7 mouse cellular contexts compared by ENCODE assay signal in genomic region chr17:10840731-10841201, GRCm38 (mm10). TPM values are rescaled to one million over a fixed set of nuclear protein-coding genes. Genes with fewer than 3 reads are reported as not detected.
DNase-seq lines count a peak whose midpoint lies in the region; ATAC-seq lines count a peak whose summit lies in the region.

No protein-coding gene starts in this region.

- 2% methylated on average over 20 of the region's 20 CpGs for WGBS in intestine, embryonic 15.5 days

- H3K9ac ChIP-seq in intestine, embryonic 15.5 days, result peak overlapping the region; percentile 71

- ATAC-seq in intestine, embryonic 15.5 days, result peak; percentile 67
- ATAC-seq in megakaryocyte progenitor cell, adult 5-6 weeks (replicated peaks; ENCODE audit: poor library complexity), result peak; percentile 69

- no peaks in the 10 kb centered on the region for H3K27me3 ChIP-seq in intestine, embryonic 15.5 days (replicated peaks)

- no peaks in the 10 kb centered on the region for H3K36me3 ChIP-seq in intestine, embryonic 15.5 days

- no peaks in the 10 kb centered on the region for H3K4me1 ChIP-seq in intestine, embryonic 15.5 days (replicated peaks)

- peak overlapping the region; percentile 72 for H3K4me3 ChIP-seq in intestine, embryonic 15.5 days (replicated peaks)

- no peak overlapping the region for H3K27ac ChIP-seq in intestine, embryonic 15.5 days

- H3K9me3 ChIP-seq in intestine, embryonic 15.5 days, result no peaks in the 10 kb centered on the region

- H3K4me2 ChIP-seq in intestine, embryonic 15.5 days (replicated peaks), result peak overlapping the region; percentile 88

- peak; percentile 68 for DNase-seq in adrenal gland, adult 2 months
- peak; percentile 63 for DNase-seq in embryo, embryonic 9.5 days (ENCODE audit: extremely low spot score)
- peak; percentile 17 to 32 for DNase-seq in gastrocnemius, postnatal 4 days (ENCODE audit: low spot score in 2 of 2)
- peak; percentile 53 to 84 for DNase-seq in left cerebral cortex, postnatal 14 days (ENCODE audit: low spot score in 2 of 2)
- DNase-seq in right cerebral cortex, adult 2 months (ENCODE audit: low spot score in 2 of 2), result peak; percentile 51 to 66

- intact Hi-C loops in left cerebral cortex, postnatal 14 days (cut with DNase I), result no loop called here

RNA-seq across cellular contexts. Expression of gene Prkn, which starts 0.6 kb away (rescaled TPM):
- 1 to 10 TPM; 6.3 to 8.8 TPM for total RNA-seq in adrenal gland, adult 2 months (2021)
- polyA plus RNA-seq in adrenal gland, adult 2 months (2012; rRNA removed), result 3.2 and 4.8 TPM in 2 replicates
- total RNA-seq in gastrocnemius, postnatal 4 days (2021), result 10 to 100 TPM; 16.9 to 17.7 TPM
- 1.2 and 1.5 TPM in 2 replicates for polyA plus RNA-seq in intestine, embryonic 15.5 days (2015; fragmentation: Nextera tagmentation; extraction: Ambion mirVana)
- 10 to 100 TPM; 16.3 to 16.7 TPM for total RNA-seq in left cerebral cortex, postnatal 14 days (2021)
- total RNA-seq in megakaryocyte progenitor cell, adult 5-6 weeks (2015), result 0.57 and 0.73 TPM in 2 replicates
- total RNA-seq in megakaryocyte progenitor cell, adult 5-6 weeks (2017), result 0.25 and 1.1 TPM in 2 replicates

RNA-seq across cellular contexts. Expression of gene Pacrg, which starts 0.7 kb away (rescaled TPM):
- total RNA-seq in adrenal gland, adult 2 months (2021), result 1 to 10 TPM; 2.6 to 2.7 TPM
- 0.54 and 0.82 TPM in 2 replicates for polyA plus RNA-seq in adrenal gland, adult 2 months (2012; rRNA removed)
- 1 to 10 TPM; 2.9 to 3.2 TPM for total RNA-seq in gastrocnemius, postnatal 4 days (2021)
- 0.93 and 1.5 TPM in 2 replicates for polyA plus RNA-seq in intestine, embryonic 15.5 days (2015; fragmentation: Nextera tagmentation; extraction: Ambion mirVana)
- total RNA-seq in left cerebral cortex, postnatal 14 days (2021), result 10 to 100 TPM; 12.7 to 16.8 TPM
- 0.20 TPM in 1 of 2 replicates, not detected in the other for total RNA-seq in megakaryocyte progenitor cell, adult 5-6 weeks (2015)
- 0.46 and 0.68 TPM in 2 replicates for total RNA-seq in megakaryocyte progenitor cell, adult 5-6 weeks (2017)
